Mouse (Mus musculus) R1 (cell line): Measurements from ENCODE around the gene Ylpm1.

Source experiments
- DNase-seq: peaks from one replicate; pipeline ENCODE4 v3.0.0-alpha.2; 2018; ENCODE audit warnings: low read depth, low spot score

Gene Ylpm1

DNA sequence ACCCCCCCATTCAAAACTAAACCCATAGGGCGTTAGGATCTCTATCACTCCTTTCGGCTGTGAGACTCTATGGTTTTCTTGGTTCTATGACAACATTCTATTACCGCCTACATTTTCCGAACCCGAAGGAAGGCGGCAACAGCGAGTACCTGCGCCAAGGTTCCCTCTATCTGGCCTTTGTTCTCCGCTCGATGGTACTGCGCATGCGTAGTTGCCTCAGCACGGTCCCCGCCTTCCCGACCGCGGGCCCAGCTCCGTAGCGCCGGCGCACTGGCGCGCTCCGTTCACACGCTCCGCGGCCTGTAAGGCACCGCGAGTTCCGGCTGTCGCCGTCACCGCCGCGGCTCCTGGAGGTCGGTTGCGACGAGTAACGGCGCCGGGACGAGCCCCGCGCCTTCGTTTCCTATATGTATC, at the start of gene Ylpm1:
Gene Ylpm1 (plus strand): TSS at position 239 of the 414 bp plus-strand sequence.
- DNase-seq, result peak; percentile 97

DNA sequence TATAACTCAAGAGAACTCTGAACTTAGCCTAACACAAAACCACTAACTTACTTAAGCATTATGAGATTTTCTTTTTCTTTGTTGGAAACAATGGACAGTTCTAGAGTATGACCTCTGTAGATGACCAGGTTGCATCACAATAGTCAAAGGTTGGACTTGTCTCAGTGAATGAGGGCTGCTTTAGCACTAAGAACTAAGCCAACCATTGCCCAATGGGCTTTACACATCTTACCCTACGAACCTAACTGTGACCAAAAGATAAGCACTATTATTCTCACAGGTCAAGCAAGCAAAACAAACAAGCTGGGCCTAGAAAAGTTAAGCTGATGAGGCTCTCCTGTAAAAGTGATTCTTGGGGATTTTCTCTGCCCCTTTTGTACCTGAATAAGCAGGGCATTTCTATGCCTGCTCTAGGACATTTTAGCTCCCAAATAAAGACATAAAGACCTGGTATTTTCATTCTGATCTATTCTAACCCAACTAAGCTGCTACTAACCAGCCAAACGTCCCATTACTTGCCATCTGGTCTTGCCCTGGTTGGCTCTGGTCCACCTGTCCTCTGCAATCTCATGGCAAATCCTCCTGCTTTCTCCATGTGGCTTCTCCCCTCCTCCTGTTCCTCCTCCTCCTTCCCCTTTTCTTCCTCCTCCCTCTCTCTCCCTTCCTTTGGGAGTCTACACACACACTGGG, 48.1 kb upstream of the Ylpm1 start:
- DNase-seq, result no peak

DNA sequence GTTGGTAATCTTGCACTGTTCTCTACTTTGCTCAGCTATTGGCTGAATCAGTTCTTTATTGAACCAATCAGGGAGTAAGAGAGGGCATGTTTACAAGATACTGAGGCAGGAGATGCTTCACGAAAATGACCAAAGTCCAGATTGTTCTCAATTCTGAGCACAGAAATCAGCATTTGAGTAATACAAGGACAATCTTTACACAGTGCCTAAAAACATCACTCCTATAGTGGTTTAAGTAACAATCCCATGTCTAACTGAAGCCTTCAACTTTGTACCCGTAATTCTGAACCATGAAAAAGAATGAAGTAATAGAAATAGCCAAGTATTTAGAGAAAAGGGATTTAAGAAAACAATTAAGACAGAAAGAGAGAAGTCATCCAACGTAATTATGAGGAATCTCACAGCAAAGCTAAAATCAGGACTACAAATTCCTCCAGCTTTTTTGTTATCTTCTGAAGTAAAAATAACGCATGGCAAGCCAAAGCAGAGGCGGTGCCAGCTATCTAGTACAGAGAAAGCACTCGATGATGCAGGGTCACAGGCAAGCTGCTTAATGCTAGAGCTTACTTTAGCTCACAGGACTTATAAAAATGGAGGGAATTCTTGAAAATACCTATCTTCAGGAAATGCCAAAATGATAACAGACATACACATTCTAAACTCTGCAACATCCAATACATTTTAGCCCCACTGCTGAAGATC, 47.4 kb upstream of the Ylpm1 start:
- DNase-seq, result no peak

DNA sequence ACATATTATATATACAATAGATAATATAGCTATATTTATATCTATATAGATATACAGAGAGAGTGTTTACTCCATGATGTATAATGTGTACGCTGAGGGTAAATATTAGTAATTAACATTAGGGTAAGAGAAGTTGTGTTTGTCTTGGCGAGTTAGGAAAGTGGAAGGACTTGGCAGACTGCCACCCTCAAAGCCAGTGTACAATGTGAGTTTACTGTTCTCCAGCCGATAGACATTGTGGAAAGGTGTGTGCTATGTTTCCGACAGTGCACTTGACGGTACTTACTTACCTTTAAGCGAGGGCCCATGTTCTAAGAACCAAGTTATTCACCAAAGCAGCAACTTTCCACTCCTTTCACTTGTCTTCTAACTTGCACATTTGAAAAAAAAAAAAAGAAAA, 45.4 kb upstream of the Ylpm1 start:
- no peak for DNase-seq

DNA sequence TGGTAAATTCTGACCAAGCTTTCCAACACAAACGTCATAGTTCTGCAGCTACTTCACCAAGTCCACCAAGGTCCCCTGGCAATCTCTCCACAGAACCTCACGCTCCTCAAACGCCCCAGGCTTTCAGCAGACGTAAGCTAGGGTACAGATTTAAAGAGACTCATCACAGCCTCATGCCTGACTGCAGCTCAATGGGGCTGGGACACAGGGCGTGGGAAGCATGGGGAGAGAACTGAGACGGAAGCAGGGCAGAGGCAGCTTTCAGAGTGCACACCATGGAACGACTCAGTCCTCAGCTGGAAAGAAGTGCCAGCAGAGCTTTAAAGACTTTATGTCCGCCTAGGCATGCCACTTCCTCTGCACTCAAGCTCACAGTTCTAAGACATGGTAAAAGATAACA, 44.6 kb upstream of the Ylpm1 start:
- no peak for DNase-seq

DNA sequence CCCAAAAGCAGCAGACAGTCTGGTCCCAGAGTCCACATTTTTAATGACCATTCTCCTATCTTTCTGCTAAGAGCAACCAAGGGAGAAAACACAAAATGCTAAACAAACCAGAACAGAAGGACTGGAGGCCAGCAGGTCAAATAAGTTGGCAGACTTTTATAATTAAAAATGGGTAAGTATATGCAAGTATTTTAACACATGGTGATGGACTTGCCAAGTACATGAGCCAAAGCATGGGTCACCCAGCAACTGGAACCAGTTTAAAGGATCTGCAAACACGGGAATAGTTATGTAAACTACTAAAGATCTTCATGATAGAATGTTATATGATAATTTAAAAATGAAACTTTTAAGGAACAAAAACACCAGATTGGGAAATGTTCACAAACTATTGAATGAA, 43.8 kb upstream of the Ylpm1 start:
- no peak for DNase-seq

DNA sequence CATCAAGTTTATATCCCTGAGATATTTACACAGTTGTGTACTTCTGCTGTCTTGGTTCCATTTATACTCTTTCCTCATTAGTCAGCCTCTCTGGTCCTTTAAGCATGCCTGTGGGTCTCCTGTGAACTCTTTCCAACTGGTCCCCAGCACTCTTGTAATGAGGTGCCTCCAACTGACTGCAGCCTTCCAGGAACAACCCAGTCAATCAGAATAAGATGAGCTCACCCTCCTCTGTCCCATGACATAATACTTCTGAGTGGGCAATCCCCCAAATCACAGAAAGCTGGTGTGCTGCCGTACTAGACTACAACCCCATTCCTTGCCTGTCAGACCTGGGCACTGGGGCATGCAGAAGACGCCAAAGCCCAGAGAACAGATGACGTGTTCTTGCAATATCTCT, 39.8 kb upstream of the Ylpm1 start:
- no peak for DNase-seq

DNA sequence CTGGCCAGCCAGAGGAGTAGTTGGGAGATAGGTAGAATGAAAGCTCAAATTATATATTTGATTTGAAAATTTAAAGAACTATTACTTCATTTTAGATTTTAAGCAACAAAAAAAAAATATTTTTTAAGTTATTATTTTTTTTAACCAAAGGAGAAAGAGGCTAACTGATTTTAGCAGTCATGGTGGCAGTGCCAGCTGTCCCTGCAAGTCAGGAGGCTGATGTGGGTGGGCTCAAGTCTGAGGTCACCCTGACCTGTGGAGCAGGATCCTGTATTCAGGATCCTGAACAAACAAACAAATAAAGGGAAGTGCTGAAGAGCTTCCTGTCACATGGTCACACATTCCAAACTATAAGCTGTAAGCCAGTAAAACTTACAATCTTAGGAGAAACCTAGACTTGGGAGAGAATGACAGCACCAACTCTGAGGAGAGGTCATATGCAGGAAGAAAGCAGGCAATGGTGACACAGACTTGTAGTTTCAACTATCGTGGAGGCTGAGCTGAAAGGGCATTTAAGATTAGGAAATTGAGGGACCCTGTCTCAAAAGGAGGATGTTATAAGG, 37.2 kb upstream of the Ylpm1 start:
- no peak for DNase-seq

DNA sequence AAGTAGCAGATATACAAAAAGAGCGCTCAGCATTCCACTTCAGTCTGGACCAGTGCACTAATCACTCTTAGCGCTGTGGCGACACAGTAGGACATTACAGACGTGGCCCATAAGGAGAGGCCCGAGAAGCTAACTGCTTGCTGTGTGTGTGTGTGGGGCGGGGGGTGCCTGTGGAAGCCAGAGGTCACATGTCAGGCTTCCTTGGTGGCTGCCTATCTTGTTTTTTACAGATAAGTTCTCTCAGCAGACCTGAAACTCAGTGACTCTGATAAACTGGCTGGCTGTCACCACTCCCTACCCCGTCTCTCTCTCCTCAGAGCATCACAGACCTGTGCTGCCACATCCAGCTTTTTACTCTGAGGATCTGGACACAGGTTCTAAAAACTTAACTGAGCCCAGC, 33.5 kb upstream of the Ylpm1 start:
- DNase-seq, result no peak

DNA sequence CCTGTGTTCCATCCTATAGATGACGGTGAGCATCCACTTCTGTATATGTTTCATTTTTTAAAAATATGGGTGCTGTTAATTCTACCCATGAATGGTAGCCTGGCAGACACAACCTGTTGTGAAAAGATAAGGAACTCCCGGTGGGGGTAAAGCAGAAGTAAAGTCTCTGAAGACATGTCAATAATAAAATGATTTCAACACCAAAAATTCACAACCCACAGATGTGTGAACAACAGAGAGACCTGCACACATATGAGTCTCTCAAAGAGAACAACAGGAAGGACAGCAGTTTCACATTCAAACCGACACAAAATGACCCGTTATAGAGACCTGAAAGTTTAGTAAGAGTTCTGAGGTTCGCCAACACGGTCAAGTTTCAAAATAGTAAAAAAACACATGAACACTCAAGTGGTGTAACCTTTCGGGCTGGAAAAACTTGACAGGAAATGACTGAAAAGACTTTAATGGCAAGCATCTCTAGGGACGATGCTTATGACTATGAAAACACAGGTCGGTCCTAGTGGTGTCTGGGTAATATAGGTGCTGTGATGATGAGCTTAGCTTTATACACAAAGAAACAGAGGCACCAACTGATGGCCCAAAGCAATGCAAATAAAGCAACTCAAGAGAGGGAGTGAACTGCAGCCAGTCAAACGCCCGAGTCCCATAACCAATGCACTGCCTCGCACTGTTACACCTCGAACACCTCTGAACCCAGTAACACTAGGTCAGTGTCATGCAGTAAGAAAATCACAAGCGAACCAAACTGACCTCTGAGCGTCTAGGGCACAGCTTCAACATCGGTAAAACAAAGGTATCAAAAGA, 27.1 kb upstream of the Ylpm1 start:
- no peak for DNase-seq

DNA sequence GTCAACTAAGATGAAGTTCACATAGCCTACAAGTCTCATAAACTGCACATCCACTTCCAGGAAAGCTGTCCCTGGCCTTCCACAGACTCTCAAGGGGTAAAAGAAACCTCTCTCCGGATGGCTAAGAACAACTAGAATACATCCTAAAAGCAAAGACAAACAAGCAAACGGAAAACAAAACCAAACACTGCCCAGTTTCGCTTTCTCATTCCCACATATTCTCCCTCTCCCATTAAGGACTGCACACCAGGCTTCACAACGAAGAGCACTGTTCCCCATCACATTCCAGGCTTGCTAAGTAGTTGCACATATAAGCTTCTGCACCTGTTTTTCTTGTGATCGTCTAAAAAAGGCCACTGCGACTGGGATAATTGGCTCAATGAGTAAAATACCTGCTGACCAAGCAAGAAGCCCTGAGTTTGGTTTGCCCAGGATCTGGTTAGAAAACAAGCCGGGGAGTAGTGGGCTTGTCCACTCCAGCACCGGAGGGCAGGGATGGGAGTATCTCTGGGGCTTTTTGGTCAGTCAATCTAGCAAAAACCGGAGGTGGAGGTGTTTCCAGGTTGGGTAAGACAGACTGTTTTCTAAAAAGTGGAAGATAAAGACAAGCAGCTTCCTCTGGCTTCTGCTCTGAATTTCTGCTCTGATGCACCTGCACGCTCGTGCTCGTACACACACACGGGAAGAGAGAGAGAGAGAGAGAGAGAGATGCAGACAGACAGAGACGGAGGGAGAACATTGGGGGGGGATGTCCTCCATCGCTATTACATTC, 26.3 kb upstream of the Ylpm1 start:
- DNase-seq, result peak; percentile 10

DNA sequence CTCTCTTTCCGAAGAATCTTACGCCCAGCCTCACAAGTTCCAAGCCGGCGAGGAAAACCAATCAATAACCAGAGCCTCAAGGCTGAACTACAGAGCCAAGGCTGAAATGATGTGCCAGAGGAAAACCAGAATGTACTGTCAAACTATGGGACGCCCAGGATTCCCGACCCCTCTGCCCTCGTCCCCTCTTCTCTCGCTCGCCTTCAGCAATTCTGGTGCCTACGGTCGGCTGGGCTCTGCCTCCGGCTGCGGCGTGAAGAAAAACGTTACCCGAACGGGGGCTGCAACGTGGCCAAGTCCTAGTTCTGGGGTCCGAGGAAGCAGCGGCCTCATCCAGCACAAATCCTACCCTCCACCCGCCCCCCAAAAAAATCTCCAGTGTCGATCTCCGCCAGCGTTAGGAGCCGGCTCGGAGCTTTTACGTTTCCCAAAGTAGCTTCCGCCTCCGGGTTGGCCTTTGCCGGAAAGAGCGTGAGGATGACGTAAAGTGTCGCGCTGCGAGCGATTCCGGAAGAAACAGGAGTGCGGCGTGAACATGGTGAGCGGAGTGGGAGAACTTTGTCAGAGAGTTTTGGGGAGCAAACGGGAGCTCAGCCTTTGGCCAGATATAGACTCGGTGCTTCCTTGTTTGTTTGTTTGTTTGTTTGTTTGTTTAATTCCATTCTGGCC, 25.6 kb upstream of the Ylpm1 start, which contains the start of the genes Fcf1 and Arel1:
Gene Fcf1 (plus strand): TSS at position 470 of the 669 bp plus-strand sequence.
Gene Arel1 (minus strand): TSS at position 473 of the 669 bp plus-strand sequence.
- peak; percentile 95 for DNase-seq

DNA sequence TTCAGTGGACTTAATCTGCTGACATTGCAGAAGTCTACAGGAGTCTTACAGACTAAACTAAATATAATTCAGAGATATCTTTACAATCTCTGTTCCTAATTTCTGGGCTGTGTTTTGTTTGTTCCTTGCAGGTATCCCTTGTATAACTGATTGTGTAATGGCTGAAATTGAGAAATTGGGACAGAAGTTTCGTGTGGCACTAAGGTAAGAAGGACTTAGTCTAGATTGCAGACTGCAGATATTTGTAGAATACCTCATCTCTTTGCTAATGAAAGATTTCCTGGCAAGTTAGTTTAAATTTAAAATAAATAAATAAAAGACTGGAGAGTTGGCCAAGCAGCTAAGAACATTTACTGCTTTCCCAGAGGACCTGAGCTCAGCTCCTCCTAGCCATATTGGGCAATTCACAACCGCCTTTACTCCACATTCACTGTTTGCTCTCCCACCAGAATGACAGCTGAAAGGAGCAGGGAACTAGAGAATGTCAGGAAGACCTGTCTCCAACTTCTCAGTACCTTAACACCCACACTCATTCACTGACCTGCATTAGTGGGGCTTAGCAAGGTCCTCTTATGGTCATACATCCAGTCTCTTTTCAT, 16.8 kb upstream of the Ylpm1 start:
- no peak for DNase-seq

DNA sequence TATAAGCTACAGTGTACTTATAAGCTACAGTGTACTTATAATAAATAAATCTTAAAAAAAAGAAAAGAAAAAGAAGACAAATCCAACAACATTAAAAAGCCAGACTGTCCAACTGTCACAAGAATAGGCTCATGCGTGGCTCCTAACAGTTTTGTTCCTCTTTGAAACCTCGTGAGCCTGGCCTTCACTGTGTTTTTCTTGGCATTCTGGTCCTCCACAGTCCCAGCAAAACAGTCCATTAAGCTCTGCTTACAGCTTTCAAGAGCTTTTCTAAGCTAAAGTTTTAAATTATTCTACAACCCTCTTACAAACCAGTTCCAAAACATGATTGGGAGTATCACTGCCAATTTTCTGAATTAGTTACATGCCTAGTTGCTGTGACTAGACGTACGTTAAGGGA, 6.7 kb upstream of the Ylpm1 start:
- DNase-seq, result no peak

DNA sequence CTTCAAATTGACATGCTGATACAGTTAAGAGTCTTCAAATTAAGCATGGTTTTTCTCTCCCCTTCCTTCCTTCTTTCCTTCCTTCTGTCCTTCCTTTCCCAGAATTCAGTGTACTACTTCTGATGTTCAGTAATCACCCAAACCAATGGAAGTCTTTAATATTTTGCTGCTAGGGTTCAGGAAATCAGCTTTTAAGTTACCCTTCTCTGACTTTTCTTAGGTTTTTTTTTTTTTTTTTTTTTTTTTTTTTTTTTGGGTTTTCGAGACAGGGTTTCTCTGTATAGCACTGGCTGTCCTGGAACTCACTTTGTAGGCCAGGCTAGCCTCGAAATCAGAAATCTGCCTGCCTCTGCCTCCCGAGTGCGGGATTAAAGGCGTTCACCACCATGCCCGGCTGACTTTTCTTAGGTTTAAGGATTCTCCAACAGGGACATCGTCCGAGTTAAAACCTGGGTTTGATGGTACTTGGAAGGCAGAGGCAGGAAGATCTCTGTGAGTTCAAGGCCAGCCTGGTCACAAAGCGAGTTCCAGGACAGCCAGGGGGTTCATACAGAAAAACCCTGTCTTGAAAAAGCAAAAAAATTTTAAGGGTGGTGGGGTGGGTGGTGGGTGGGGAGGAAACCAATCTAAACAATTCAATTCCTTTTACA, 884 bp upstream of the Ylpm1 start:
- DNase-seq, result no peak

DNA sequence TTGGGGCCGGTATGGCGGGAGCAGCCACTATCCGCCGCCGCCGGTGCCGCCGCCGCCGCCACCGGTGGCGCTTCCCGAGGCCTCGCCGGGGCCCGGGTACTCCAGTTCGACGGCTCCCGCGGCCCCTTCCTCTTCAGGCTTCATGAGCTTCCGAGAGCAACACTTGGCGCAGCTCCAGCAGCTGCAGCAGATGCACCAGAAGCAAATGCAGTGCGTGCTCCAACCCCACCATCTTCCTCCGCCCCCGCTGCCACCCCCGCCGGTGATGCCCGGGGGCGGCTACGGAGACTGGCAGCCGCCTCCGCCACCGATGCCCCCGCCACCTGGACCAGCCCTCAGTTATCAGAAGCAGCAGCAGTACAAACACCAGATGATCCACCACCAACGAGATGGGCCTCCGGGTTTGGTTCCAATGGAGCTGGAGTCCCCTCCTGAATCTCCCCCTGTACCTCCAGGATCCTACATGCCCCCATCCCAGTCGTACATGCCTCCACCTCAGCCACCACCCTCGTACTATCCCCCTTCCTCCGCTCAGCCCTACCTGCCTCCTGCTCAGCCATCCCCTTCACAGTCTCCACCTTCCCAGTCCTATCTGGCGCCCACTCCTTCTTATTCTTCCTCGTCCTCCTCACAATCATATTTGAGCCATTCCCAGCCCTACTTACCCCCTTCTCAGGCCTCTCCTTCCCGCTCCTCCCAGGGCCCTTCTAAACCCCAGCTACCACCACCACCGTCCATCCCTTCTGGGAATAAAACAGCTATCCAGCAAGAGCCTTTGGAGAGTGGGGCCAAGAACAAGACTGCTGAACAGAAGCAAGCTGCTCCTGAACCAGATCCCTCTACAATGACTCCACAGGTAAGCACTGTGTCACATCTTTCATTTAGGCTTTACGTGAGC, 629 bp downstream of the Ylpm1 start:
- DNase-seq, result peak; percentile 37

DNA sequence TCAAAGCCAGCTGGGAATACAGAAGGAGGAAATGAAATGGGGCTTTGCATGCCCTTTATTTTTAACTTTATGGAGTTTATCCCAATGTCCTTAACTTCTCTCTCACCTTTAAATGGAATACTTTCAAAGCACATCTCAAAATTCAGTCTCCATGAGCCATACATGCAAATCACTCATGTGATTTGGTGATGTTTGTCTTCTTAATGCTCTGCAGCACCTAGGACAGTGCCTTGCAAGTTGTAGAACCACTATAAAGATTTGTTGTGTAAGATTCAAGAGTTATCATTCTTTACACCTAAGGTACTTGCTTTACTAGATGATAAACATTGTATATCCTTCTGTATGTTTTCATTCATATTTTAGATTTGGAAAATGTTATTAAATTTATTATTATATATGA, 2.9 kb downstream of the Ylpm1 start:
- DNase-seq, result no peak

DNA sequence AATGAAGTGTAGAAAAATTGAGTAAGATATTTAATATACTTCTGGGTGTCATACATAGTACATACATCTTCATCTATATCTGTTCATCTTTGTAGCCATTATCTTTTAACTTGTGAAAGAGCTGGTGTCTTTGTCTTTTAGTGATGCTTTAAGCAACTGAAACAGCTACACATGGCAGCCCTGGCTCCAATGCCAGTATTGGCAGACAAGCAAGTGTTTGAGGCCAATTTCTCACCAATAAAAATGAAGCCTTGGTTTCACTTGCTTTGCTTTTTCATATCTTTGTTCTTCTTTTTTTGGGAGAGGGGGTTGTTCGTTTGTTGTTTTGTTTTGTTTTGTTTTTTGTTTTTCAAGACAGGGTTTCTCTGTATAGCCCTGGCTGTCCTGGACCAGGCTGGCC, 10.1 kb downstream of the Ylpm1 start:
- no peak for DNase-seq

DNA sequence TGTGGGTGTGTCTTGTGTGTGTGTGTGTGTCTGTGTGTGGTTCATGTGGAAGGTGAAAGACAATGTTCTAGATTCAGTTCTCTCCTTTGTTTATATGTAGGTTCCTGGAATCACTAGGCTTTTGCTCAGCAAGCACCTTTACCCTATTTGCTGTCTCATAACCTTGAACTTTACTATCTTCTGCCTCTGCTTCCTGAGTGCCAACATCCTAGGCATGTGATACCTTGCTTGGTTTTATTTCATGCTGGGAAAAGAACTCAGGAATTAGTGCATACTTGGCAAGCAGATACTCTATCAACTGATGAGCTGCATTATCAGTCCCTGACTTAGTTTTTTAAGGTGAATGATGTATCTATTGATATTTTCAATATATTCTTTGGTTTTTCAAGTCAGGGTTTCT, 10.9 kb downstream of the Ylpm1 start:
- DNase-seq, result no peak
